Mouse (Mus musculus) olfactory bulb, adult 2 months (tissue): Measurements from ENCODE around the gene Clstn3. TPM values are rescaled to one million over a fixed set of nuclear protein-coding genes. Genes with fewer than 3 reads are reported as not detected.
A peak's percentile ranks its signal among the peaks of the same experiment; 100 is the strongest.
"Not testable (repeated sequence)": the region's sequence is repeated elsewhere in the genome, so short reads cannot be mapped to it uniquely, and the experiment has no call there.

Source experiments
- H3K27ac ChIP-seq: fragments of 200-500 bp; 2 replicates; pipeline ENCODE4 v1.5.1; 2012; ENCODE audit warnings: low read depth, low read length; ENCODE audit not compliant: insufficient read depth
- H3K4me1 ChIP-seq: fragments of 200-500 bp; 2 replicates; pipeline ENCODE4 v1.6.1; 2012; ENCODE audit warnings: low read length; ENCODE audit not compliant: control insufficient read depth, insufficient read depth
- H3K4me3 ChIP-seq: fragments of 200-500 bp; 2 replicates; pipeline ENCODE4 v1.5.1; 2012; ENCODE audit warnings: mild to moderate bottlenecking, low read depth, low read length, moderate library complexity; ENCODE audit not compliant: insufficient read depth
- CTCF ChIP-seq: fragments of 200-500 bp; IDR thresholded peaks from 2 replicates; pipeline ENCODE4 v1.5.1; 2012; ENCODE audit warnings: low read depth, mild to moderate bottlenecking, low read length, moderate library complexity; ENCODE audit not compliant: insufficient read depth
- POLR2A ChIP-seq: fragments of 200-500 bp; IDR thresholded peaks from 2 replicates; pipeline ENCODE4 v1.6.1; 2012; ENCODE audit warnings: mild to moderate bottlenecking, low read depth, low read length, moderate library complexity; ENCODE audit not compliant: insufficient read depth
- WGBS: fragments of 180-500 bp; shearing (Covaris S2); methylation state at CpG from one replicate; pipeline ENCODE4 v1.1.7; 2018; 5-methylcytosine and 5-hydroxymethylcytosine counted together
- polyA plus RNA-seq: library from polyadenylated mRNA; stranded (reverse); fragments of >200 nt; gene quantifications from 2 replicates; pipeline ENCODE4 v1.2.4, GENCODE M21; 2012; ENCODE audit warnings: low replicate concordance; ENCODE audit not compliant: missing spikeins, insufficient read depth, insufficient read length

The Clstn3 gene
- polyA plus RNA-seq, 1 experiment = not detected

- H3K4me1 ChIP-seq = peaks cover 31% of the 10 kb centered on the region
- no peak overlapping the region for H3K4me3 ChIP-seq
- WGBS = 38% methylated on average over 7 of the region's 7 CpGs
- peak overlapping the region; percentile 72 for H3K27ac ChIP-seq
- TF ChIP-seq POLR2A = no peak
- TF ChIP-seq CTCF = no peak
Observed at GRCm38 (mm10) chr6:124427289-124427688, 37.3 kb downstream of the Clstn3 start.

GRCm38 (mm10) chr6:124426604-124427003, 38.0 kb downstream of the Clstn3 start:
- H3K4me1 ChIP-seq = peaks cover 26% of the 10 kb centered on the region
- TF ChIP-seq POLR2A (no peak), CTCF (no peak)
- H3K4me3 ChIP-seq = no peak overlapping the region
- H3K27ac ChIP-seq = peak overlapping the region; percentile 51; the same call in 1 of the 2 replicates
- 77% methylated on average over 3 of the region's 3 CpGs for WGBS

DNA sequence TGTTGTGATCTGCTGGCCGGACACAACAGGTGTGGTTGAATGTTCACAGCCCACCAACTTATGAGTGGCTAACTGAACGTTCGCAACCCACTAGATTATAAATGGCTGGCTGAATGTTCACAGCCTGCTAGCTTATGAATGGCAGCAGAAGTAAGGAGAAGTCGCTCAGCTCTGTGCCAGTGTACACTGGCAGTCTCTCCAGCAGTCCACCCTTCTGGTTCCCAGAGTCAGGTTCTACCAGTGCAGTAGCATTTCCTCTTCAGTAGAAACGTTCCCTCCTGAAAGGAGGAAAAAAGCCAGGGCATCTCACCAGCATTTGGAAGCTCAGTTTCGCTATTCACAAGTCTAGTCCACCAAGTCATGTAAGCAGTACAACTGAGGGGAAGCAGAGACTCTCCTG, 39.1 kb downstream of the Clstn3 start:
- 66% methylated on average over 6 of the region's 6 CpGs for WGBS
- Histone ChIP-seq H3K4me1 (peaks cover 16% of the 10 kb centered on the region), H3K27ac (no peak overlapping the region), H3K4me3 (no peak overlapping the region)
- TF ChIP-seq POLR2A (no peak), CTCF (no peak)

DNA sequence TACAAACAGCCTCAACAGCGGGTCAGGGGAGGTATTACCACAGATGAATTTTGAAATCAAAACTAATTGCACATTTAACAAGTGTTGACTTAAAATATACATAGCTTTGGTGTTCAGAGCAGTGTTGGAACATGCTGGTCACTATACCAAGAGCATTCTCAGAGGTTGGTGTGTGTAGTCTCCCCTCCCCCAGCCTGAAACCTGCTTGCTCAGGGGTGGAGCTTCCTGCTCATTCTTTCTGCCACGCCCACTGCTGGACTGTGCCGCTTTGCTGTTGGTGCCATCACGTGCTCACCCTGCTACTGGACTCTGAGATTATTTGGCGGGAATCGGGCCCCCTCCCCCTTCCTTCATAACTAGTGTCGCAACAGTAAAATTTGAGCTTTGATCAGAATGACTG, 39.6 kb downstream of the Clstn3 start:
- peaks cover 16% of the 10 kb centered on the region for H3K4me1 ChIP-seq
- H3K4me3 ChIP-seq, H3K27ac ChIP-seq: not testable (repeated sequence)
- 73% methylated on average over 7 of the region's 7 CpGs for WGBS

- TF ChIP-seq CTCF = no peak
- no peak for TF ChIP-seq POLR2A
- Histone ChIP-seq H3K4me3 (no peak overlapping the region), H3K27ac (no peak overlapping the region), H3K4me1 (peaks cover 11% of the 10 kb centered on the region)
- 66% methylated on average over 1 of the region's 1 CpGs for whole genome bisulfite sequencing
Observed at GRCm38 (mm10) chr6:124424068-124424498, 40.5 kb downstream of the Clstn3 start.

DNA sequence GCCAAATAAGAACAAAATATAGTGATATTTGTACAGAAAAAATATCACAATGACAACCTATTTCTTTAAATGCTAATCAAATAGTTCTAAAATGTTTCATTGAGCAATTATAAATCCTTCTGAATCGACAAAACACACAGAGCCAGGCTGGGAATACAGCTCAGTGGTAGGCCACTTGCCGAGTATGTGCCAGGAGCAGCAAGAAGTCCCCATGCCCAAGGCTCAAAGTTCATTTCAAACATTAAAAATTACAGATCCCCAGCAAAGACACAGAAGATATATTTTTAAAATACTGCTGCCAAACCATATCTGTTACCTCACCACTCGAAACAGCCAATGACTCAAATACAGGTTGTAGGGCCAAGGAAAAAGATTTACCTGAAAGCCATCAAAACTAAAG, 45.9 kb downstream of the Clstn3 start:
- Histone ChIP-seq H3K27ac (no peak overlapping the region), H3K4me3 (no peak overlapping the region), H3K4me1 (no peaks in the 10 kb centered on the region; the same call in 1 of the 2 replicates)
- no peak for TF ChIP-seq CTCF
- WGBS = 89% methylated on average over 3 of the region's 3 CpGs

- peak overlapping the region; percentile 98 for H3K27ac ChIP-seq
- peaks cover 6% of the 10 kb centered on the region for H3K4me1 ChIP-seq
- TF ChIP-seq CTCF = peak; percentile 44
- TF ChIP-seq POLR2A = peak; percentile 8
- H3K4me3 ChIP-seq = peak overlapping the region; percentile 96
- 1% methylated on average over 21 of the region's 21 CpGs for WGBS
Observed at GRCm38 (mm10) chr6:124415347-124416088, 49.1 kb downstream of the Clstn3 start.

DNA sequence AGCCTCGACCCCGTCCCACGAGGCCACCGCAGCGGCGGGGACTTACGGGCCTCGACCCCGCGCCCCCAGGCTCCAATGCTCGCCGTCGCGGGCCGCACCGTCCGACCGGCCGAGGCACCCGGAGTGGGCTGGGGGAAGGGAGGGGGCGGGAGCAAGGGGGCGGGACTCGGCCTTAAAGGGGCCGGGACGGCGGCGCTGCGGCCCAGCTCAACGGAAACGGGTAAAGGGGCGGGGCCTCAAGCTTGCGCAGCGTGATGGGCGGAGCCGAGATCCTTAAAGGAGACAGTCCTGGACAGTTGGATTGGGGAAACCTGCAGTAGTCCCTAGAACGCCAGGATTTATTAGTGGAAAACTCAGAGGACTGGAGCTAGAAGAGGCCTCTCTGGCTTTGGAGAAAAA, 49.7 kb downstream of the Clstn3 start, which contains the start of gene Pex5:
Pex5 (minus strand) TSS at position 141 of the 399 bp plus-strand sequence.
- WGBS = under 1% methylated on average over 33 of the region's 36 CpGs
- Histone ChIP-seq H3K27ac (peak within 1 kb of the TSS; percentile 98), H3K4me1 (peaks cover 6% of the 10 kb centered on the region), H3K4me3 (peak within 1 kb of the TSS; percentile 96)
- no peak for TF ChIP-seq CTCF
- TF ChIP-seq POLR2A = peak; percentile 23; the same call in 1 of the 2 replicates

- Histone ChIP-seq H3K4me1 (peaks cover 6% of the 10 kb centered on the region), H3K27ac (no peak overlapping the region; the same call in 1 of the 2 replicates), H3K4me3 (peak overlapping the region; percentile 96)
- 0 out of 2 replicates have a peak, but pooled peaks have one; percentile 7 for TF ChIP-seq CTCF
- TF ChIP-seq POLR2A = no peak
- 1% methylated on average over 34 of the region's 45 CpGs for WGBS
Observed at GRCm38 (mm10) chr6:124414150-124414926, 50.3 kb downstream of the Clstn3 start.
